Mouse (Mus musculus) myocyte (in vitro differentiated cells): ENCODE measurements at regions not wholly inside any gene's neighbourhood (a gene's known extent, or its start where the extent isn't known, plus 50 kb on each side); places are given as distances from the start of the nearest gene placed in this dataset.

Experiments used
- E2F4 ChIP-seq: IDR thresholded peaks from one replicate; pipeline ENCODE4 v1.6.1; 2011; ENCODE audit warnings: mild to moderate bottlenecking, control low read depth, moderate library complexity; ENCODE audit not compliant: insufficient read depth
- MAX ChIP-seq: IDR thresholded peaks from one replicate; pipeline ENCODE4 v1.6.1; 2011; ENCODE audit warnings: low read depth, mild to moderate bottlenecking, control low read depth
- MYOG ChIP-seq, 3 experiments: IDR thresholded peaks; one replicate each; pipeline ENCODE4 v1.6.1; 2011; ENCODE audit warnings: control low read depth in 2 of 3, low read depth in 2 of 3, mild to moderate bottlenecking in 2 of 3; ENCODE audit not compliant: insufficient read length in 2 of 3, control insufficient read depth in 1 of 3, insufficient read depth in 1 of 3
- POLR2A ChIP-seq: IDR thresholded peaks from one replicate; pipeline ENCODE4 v1.6.1; 2011; ENCODE audit warnings: low read depth, mild to moderate bottlenecking, control low read depth, moderate library complexity; ENCODE audit not compliant: insufficient read length
- REST ChIP-seq: IDR thresholded peaks from one replicate; pipeline ENCODE4 v1.6.1; 2011; ENCODE audit warnings: mild to moderate bottlenecking, control low read depth, moderate library complexity; ENCODE audit not compliant: insufficient read depth, insufficient read length
- SRF ChIP-seq: IDR thresholded peaks from one replicate; pipeline ENCODE4 v1.6.1; 2011; ENCODE audit warnings: low read depth; ENCODE audit not compliant: control insufficient read depth, insufficient read length
- TCF12 ChIP-seq: IDR thresholded peaks from one replicate; pipeline ENCODE4 v1.6.1; 2011; ENCODE audit warnings: mild to moderate bottlenecking, control low read depth; ENCODE audit not compliant: poor library complexity, insufficient read depth, severe bottlenecking
- USF1 ChIP-seq: IDR thresholded peaks from one replicate; pipeline ENCODE4 v1.6.1; 2011; ENCODE audit warnings: low read depth, mild to moderate bottlenecking, control low read depth, moderate library complexity

DNA sequence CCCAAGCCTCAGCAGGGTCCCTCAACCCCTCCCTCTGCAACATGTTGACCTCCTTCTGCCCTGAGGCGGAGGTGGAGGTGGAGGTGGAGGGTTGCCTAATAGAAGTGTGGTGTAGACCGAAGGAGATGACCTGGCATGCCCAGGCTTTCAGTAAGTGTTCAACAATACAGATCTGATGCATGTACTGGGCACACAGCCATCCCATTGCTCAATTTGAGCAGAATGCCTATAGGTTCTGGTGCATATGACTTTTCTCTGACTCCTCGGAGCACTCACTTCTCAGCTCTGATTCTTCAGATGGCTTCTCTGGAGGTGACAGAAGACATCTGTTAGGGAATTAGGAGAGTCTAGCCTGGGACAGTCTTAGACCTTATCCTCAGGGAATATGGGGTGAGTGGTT is 130.4 kb downstream of the H2afy start:
- TF ChIP-seq TCF12 (no peak), MYOG (IDR thresholded peaks at IDR 0.05; ENCODE audit: control insufficient read depth in 1 of 3, insufficient read depth in 1 of 3, insufficient read length in 2 of 3, low read depth in 2 of 3) (no peak), POLR2A (no peak), USF1 (no peak), MAX (no peak), E2F4 (no peak), SRF (no peak), REST (no peak)
